Mouse (Mus musculus) mouse embryonic stem cell (cell line): ENCODE measurements around the gene Tnip1.

Source experiments
- in situ Hi-C, 2 experiments: fragments of 300-500 bp; cut with MboI; formaldehyde crosslinking; loops; 1 replicate in 1 of 2; 3 replicates in 1 of 2; pipeline ENCODE4 v1.14.3; 2019 to 2020; ENCODE audit warnings: low sequenced_read_pairs in 2 of 2, low pct_unique_long_range_greater_than_20kb in 1 of 2, mixed read lengths in 1 of 2; ENCODE audit not compliant: unreplicated experiment in 1 of 2

Gene Tnip1

DNA sequence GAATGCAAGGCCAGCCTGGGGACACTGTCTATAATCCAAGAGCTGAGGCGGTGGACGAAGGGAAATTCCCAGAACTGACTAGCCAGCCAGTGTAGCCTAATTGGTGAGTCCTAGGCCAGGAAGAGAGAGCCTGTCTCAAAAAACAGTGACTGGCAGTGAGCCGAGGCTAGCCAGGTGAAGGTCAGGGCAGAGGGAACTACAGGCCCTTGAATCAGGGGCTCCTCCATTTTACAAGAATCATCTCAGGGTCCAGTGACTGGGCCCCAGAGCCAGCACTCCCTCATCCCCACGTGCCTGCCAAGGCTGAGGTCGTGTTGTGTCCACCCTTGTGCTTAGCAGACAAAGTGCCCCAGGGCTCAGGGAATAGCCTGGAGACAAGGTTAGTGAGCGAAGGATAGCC is 12.0 kb downstream of the Tnip1 start:
- in situ Hi-C loops, result no loop called here

GRCm38 (mm10) chr11:54949717-54950116 is 13.0 kb downstream of the Tnip1 start:
- in situ Hi-C loops, result no loop called here

- in situ Hi-C loops, result no loop called here
Measured at GRCm38 (mm10) chr11:54944702-54945101, 18.0 kb downstream of the Tnip1 start.

- in situ Hi-C loops, result no loop called here
Measured at GRCm38 (mm10) chr11:54940056-54940455, 22.7 kb downstream of the Tnip1 start.

GRCm38 (mm10) chr11:54939501-54939900 is 23.2 kb downstream of the Tnip1 start:
- in situ Hi-C loops, result no loop called here

DNA sequence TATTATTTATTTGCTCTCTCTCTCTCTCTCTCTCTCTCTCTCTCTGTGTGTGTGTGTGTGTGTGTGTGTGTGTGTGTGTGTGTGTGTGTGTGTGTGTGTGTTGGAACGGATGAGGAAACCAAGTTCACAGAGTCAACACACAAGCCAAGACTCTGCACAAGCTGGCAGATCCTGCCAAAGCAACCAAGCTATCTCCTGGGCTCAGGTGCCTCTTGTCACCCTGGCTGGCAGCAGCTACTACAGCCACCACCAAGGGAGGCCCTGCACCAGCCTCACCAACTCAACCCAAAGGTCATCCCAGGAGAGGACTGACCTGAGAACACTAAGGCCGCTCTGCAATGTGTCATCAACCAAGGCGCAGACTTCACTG is 26.0 kb downstream of the Tnip1 start:
- in situ Hi-C loops, result no loop called here

- in situ Hi-C loops, result no loop called here
Measured at GRCm38 (mm10) chr11:54936035-54936770, 26.5 kb downstream of the Tnip1 start.

DNA sequence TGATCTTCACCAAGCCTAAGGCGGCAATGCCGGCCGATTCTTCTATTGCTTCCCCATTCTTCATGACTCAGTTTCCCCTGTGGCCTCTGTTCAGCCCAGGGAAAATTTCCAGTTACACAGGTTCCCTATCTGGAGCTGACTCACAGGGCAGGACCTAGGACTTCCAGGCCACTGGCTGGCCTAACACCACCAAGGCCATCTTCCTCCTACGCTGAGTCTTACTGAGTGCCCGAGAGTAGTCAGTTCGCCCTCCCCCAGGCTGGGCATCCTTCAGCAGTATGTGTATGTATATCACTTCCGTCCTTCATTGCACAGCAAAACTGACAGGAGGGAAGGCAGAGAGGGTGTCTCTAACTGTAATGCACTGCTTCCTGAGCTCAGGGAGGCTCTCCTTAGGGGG is 28.5 kb downstream of the Tnip1 start:
- in situ Hi-C loops, result loop anchor here (5.0 kb wide), 2 partner anchors 43 to 48 kb away; no protein-coding TSS in a partner anchor

DNA sequence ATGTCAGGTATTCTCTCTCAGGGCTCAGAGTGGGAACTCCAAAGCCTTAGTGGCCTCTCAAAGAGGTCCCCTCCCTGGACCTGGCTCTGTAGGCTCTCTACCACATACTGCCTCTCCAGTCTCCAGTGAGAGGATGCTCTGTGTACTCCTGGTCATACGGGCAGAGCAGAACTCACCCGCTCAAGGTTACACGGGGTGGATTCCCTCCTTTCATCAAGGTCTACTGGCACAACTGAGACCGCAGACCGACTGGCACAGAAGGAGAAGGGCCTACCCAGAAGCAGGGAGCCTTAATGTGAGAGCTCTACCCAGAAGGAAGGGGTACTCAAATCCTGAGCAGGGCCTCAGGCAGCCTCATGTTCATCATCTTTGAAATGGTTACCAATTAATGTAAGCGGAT is 30.2 kb downstream of the Tnip1 start:
- in situ Hi-C loops, result loop anchor here (5.0 kb wide), 2 partner anchors 45 to 50 kb away; no protein-coding TSS in a partner anchor

DNA sequence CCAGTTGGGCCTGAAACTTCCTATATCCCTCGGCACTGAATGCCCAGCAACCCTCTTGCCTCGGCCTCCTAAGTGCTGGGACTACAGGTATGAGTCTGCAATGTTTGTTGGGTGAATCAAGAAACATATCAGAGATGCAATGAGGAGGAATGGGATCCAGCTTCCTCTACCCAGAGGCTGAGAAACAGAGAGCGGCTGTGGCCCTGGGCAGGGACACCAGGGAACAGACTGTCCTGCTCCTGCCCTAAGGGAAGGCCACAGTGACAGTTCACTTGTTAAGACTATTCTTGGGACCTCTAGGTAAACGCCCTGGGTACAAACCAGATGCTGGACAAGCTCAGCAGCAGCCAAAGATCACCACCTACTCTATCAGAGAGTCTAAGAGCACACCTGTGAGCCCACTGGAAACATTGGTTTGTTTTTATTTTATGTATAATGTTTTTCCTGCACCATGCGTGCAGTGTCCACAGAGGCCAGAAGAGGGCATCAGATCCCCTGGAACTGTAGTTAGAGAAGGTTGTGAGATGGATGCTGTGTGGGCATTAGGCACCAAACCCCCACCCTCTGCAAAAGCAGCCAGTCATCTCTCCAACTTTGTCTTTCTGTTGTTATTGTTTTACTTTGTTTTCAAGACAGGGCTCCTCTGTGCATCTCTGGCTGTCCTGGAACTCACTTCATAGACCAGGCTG is 31.2 kb downstream of the Tnip1 start:
- in situ Hi-C loops, result loop anchor here (5.0 kb wide), 2 partner anchors 46 to 51 kb away; no protein-coding TSS in a partner anchor

- in situ Hi-C loops, result loop anchor here (5.0 kb wide), 2 partner anchors 47 to 52 kb away; no protein-coding TSS in a partner anchor
Measured at GRCm38 (mm10) chr11:54930318-54930979, 32.3 kb downstream of the Tnip1 start.

GRCm38 (mm10) chr11:54929744-54930143 is 33.0 kb downstream of the Tnip1 start:
- in situ Hi-C loops, result loop anchor here (5.0 kb wide), 3 partner anchors 37 to 53 kb away; no protein-coding TSS in a partner anchor

- in situ Hi-C loops, result loop anchor here in 1 of 2 experiments (5.0 kb wide), 1 partner anchor 37 kb away; no protein-coding TSS in a partner anchor
Measured at GRCm38 (mm10) chr11:54929290-54929689, 33.4 kb downstream of the Tnip1 start.

DNA sequence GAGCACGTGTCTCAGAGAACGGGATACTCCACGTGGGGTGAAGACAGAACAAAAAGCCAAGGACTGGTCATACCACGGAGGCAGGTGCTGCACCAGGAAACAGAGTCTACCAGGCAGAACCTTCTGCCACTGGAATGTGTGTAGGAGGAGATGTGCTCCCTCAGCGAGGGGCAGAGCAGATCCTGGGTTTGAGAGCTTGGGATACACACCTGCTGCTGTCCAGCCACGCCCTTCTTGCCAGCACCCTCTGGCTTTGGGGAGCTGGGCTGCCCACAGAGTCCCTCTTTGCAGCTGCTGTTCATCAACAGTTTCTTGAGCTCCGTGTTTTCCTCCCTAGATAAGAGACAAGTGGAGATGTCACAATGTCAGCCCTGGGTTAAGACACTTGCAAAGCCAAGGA is 33.8 kb downstream of the Tnip1 start:
- in situ Hi-C loops, result loop anchor here in 1 of 2 experiments (5.0 kb wide), 1 partner anchor 37 kb away; no protein-coding TSS in a partner anchor

- in situ Hi-C loops, result loop anchor here in 1 of 2 experiments (5.0 kb wide), 1 partner anchor 36 kb away; no protein-coding TSS in a partner anchor
Measured at GRCm38 (mm10) chr11:54928219-54928618, 34.5 kb downstream of the Tnip1 start.

GRCm38 (mm10) chr11:54927346-54928140 is 35.2 kb downstream of the Tnip1 start:
- in situ Hi-C loops, result loop anchor here in 1 of 2 experiments (5.0 kb wide), 1 partner anchor 35 kb away; no protein-coding TSS in a partner anchor

DNA sequence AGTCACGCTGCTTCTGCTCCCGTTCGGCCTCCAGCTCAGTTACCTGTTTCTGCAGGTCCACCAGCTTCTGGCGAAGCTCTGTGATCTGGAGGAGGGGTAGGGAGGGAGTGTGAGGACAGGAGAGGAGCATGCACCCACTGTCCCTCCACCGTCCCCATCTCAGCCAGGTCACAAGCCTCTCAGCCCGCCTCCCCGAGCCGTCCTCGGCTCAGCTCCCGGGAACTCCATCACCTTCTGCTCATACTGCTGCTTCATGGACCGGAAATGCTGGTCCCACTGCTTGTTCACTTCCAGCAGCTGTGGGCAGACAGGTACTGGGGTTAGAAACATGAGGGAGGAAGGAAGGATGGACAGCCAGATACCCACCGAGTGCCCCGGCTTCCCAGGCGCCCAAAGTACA is 38.6 kb downstream of the Tnip1 start:
- in situ Hi-C loops, result no loop called here

DNA sequence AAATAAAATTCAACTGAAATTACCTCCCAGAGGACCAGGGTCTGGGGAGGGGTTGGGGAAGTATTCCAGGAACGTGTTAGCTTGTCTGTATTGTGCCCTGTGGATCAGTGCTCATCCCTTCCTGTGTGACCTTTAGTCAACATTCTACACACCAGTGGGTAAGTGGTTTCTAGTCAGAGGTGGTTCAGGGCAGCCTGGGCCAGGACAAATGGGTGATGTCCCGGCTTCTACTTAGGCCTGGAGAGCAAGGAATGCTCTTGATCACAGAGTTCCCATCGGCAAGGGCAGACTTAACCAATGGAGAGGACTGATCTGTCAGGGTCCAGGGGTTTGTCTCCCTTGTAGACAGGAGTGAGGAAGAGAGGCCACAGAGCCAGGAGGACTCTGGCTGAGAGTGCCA is 40.2 kb downstream of the Tnip1 start:
- in situ Hi-C loops, result no loop called here
